Mouse (Mus musculus) forebrain, embryonic 16.5 days (tissue): ENCODE measurements around the gene Ak7. TPM values are rescaled to one million over a fixed set of nuclear protein-coding genes. Genes with fewer than 3 reads are reported as not detected.

Source experiments
- polyA plus RNA-seq: library from polyadenylated mRNA; unstranded; fragments of >200 nt; fragmentation: Nextera tagmentation; extraction: Ambion mirVana; gene quantifications from 2 replicates; pipeline ENCODE4 v1.2.1, GENCODE M21; 2015

The Ak7 gene
- polyA plus RNA-seq, 1 experiment from 2014 or later, result 1.2 TPM

Other genes starting within 250 kb of the Ak7 start
- 0.61 and 0.73 TPM in 2 replicates for gene Bdkrb2, start 142.8 kb upstream of the Ak7 start, polyA plus RNA-seq
- gene Bdkrb1, start 102.9 kb upstream of the Ak7 start, polyA plus RNA-seq, result 0.19 TPM in 1 of 2 replicates, not detected in the other
- gene Gskip, start 21.1 kb upstream of the Ak7 start, polyA plus RNA-seq, result 30.3 and 31.0 TPM in 2 replicates
- gene Atg2b, start 20.8 kb upstream of the Ak7 start, polyA plus RNA-seq, result 17.3 and 18.4 TPM in 2 replicates
- gene Papola, start 78.7 kb downstream of the Ak7 start, polyA plus RNA-seq, result 196 and 230 TPM in 2 replicates